Mouse (Mus musculus): ENCODE measurements at regions not wholly inside any gene's neighbourhood (a gene's known extent, or its start where the extent isn't known, plus 50 kb on each side); places are given as distances from the start of the nearest gene placed in this dataset.
A peak's percentile ranks its signal among the peaks of the same experiment; 100 is the strongest.

DNA sequence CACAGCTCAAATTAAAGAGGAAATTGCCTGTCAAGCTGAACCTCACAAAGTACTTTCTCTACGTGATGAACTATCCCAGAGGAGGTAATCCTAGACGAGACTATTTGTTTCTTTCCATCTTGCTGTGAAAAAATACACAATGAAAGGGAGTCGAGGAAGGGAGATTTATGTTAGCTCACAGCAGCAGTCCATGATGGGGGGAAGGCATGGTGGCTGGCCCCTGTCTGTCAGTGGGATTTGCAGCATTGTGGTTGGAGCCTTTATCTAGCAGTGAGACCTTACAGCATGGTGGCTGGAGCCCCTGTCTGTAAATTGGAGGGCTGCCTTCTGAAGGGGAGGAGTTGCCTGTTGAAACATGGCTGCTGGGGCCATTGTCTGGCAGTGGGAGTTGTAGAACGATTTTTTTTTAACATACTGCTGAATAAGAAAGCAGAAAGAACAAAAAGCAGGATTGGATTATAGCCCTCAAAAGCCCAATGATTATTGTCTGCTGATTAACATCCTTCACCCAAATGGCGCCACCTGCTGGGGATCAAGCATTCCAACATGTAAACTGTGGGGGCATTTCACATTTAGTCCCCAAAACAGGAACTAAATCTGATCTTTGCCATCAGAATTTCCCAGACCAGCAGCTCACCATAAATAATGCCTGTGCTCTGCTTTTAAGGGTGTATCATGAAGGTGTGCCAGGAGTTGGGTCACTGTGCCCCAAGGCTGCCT is 54.0 kb upstream of the Ripor2 start:
- 59% methylated on average over 5 of the region's 5 CpGs for WGBS
- no peaks in the 10 kb centered on the region for H3K4me1 ChIP-seq (ENCODE audit: control insufficient read depth, insufficient read depth, low read length)
- DNase-seq (ENCODE audit: low spot score, missing footprints) = peak; percentile 77
- H3K4me2 ChIP-seq = no peak overlapping the region
- no peak overlapping the region for H3K9ac ChIP-seq (ENCODE audit: low read length)
- H3K27ac ChIP-seq (ENCODE audit: low read depth, low read length) = no peak overlapping the region
- H3K36me3 ChIP-seq (ENCODE audit: control insufficient read depth, insufficient read depth, low read length) = no peaks in the 10 kb centered on the region
- H3K4me3 ChIP-seq (ENCODE audit: low read depth, low read length) = no peak overlapping the region
- ATAC-seq (ENCODE audit: low FRiP score) = no peak
- no peaks in the 10 kb centered on the region for H3K9me3 ChIP-seq (ENCODE audit: control insufficient read depth, low read length)
- no peaks in the 10 kb centered on the region for H3K27me3 ChIP-seq (ENCODE audit: control insufficient read depth, insufficient read depth, low read length)
